Mouse (Mus musculus): ENCODE results near the gene Ankib1.
"Not testable (repeated sequence)": the region's sequence is repeated elsewhere in the genome, so short reads cannot be mapped to it uniquely, and the experiment has no call there.

The Ankib1 gene

GRCm38 (mm10) chr5:3722873-3723272 lies 79.9 kb downstream of the Ankib1 start:
- no peak for DNase-seq

- no peak for DNase-seq
Observed at GRCm38 (mm10) chr5:3719371-3719770, 83.4 kb downstream of the Ankib1 start.

- DNase-seq: no peak
Observed at GRCm38 (mm10) chr5:3715800-3716199, 86.9 kb downstream of the Ankib1 start.

GRCm38 (mm10) chr5:3702180-3702579 lies 100.5 kb downstream of the Ankib1 start:
- DNase-seq: no peak

GRCm38 (mm10) chr5:3700025-3700424 lies 102.7 kb downstream of the Ankib1 start:
- DNase-seq: no peak

GRCm38 (mm10) chr5:3696031-3696430 lies 106.7 kb downstream of the Ankib1 start:
- DNase-seq: no peak

- DNase-seq: no peak
Observed at GRCm38 (mm10) chr5:3695191-3695590, 107.5 kb downstream of the Ankib1 start.

- no peak for DNase-seq
Observed at GRCm38 (mm10) chr5:3692956-3693355, 109.8 kb downstream of the Ankib1 start.

- DNase-seq: no peak
Observed at GRCm38 (mm10) chr5:3691283-3691682, 111.4 kb downstream of the Ankib1 start.

- DNase-seq: no peak
Observed at GRCm38 (mm10) chr5:3688298-3688697, 114.4 kb downstream of the Ankib1 start.

GRCm38 (mm10) chr5:3669938-3670554 lies 132.7 kb downstream of the Ankib1 start:
- DNase-seq: no peak

- no peak for DNase-seq
Observed at GRCm38 (mm10) chr5:3666585-3666984, 136.1 kb downstream of the Ankib1 start.

- DNase-seq: no peak
Observed at GRCm38 (mm10) chr5:3665225-3665624, 137.5 kb downstream of the Ankib1 start.

- DNase-seq: no peak
Observed at GRCm38 (mm10) chr5:3657085-3657484, 145.6 kb downstream of the Ankib1 start, which contains the start of gene Gatad1. Gene Gatad1 (minus strand): TSS chr5:3657185.

GRCm38 (mm10) chr5:3653801-3654200 lies 148.9 kb downstream of the Ankib1 start:
- DNase-seq: no peak

GRCm38 (mm10) chr5:3652903-3653575 lies 149.7 kb downstream of the Ankib1 start:
- DNase-seq: not testable (repeated sequence)

- no peak for DNase-seq
Observed at GRCm38 (mm10) chr5:3651621-3652020, 151.1 kb downstream of the Ankib1 start.

GRCm38 (mm10) chr5:3650881-3651280 lies 151.8 kb downstream of the Ankib1 start, which contains the start of gene Tmbim7:
Gene Tmbim7 (plus strand): TSS chr5:3651181.
- no peak for DNase-seq

GRCm38 (mm10) chr5:3648849-3649210 lies 153.9 kb downstream of the Ankib1 start:
- DNase-seq: no peak

- no peak for DNase-seq
Observed at GRCm38 (mm10) chr5:3648206-3648848, 154.4 kb downstream of the Ankib1 start.

GRCm38 (mm10) chr5:3647708-3648121 lies 155.0 kb downstream of the Ankib1 start:
- peak; percentile 94 for DNase-seq

- peak; percentile 37 for DNase-seq
Observed at GRCm38 (mm10) chr5:3646991-3647707, 155.6 kb downstream of the Ankib1 start.

- no peak for DNase-seq
Observed at GRCm38 (mm10) chr5:3646539-3646938, 156.2 kb downstream of the Ankib1 start.

Measured in kidney, adult 11 months (tissue).